Mouse (Mus musculus) adrenal gland, postnatal 10 days (tissue): ENCODE results near the gene Parp16. TPM values are rescaled to one million over a fixed set of nuclear protein-coding genes. Genes with fewer than 3 reads are reported as not detected.
"Not testable (repeated sequence)": the region's sequence is repeated elsewhere in the genome, so short reads cannot be mapped to it uniquely, and the experiment has no call there.

ENCODE experiments used
- DNase-seq: peaks from one replicate; pipeline ENCODE4 v3.0.0; 2021; ENCODE audit warnings: mixed read lengths
- total RNA-seq, 2 experiments: library from RNA; stranded (reverse); gene quantifications; 2 replicates each; pipeline ENCODE4 v1.2.3; 2021

Gene Parp16
- total RNA-seq, 2 experiments from 2014 or later, result 12.9 to 19.6 TPM

DNA sequence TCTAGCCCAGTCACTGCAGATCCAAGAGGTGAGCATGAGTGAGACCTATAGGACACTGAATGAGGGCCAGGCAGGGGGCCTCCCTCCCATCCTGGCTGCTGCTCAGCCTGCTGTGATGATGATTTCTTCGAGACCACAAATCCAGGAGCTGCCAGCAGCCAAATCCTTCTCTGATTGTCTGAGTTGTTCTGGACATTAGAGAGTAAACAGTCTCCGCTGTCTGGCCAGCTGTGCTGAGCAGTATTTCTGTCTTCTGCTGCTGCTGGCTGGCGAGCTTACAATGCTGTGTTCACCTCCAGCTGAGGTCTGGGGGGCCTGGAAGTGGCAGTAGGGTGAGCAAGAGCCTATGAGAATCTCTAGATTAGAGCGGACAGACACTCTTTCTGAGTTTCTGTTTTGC is 48.1 kb downstream of the Parp16 start:
- DNase-seq, result no peak

- no peak for DNase-seq
Observed at GRCm38 (mm10) chr9:65244036-65244806, 49.1 kb downstream of the Parp16 start.

GRCm38 (mm10) chr9:65247502-65248376 is 52.6 kb downstream of the Parp16 start:
- no peak for DNase-seq

DNA sequence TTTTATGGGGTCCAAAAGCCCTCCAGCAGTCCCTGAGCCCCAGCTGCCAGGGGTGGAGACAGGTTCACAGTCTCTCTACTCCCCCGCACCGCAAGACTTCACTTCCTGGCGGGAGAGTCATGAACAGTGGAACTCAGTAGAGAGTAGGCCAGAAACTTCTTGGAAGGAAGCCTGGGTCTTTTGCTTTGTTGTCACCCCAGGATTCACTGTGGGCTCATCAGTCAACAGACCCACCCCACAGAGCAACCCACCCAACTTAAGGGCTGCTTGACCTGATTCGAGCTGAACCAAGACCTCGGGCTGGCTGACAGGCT is 53.2 kb downstream of the Parp16 start:
- no peak for DNase-seq

DNA sequence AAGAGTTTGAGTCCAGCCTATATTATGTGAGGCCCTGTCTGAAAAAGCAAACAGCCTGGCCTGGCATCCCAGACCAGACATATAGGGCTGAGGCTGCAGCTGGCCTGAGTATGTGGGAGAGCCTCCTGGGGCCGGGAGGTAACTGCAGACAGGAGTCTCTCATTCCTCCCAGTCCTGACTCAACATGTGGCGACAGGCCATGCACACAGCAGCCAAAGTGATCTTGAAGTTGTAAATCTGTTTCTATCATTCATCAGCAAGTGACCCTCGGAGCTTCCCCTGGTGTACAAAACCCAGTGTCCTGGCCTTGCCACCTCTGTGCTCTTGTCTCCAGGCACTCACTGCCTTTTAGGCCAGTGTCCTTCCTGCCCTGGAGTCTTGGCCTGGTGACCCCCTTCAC is 56.9 kb downstream of the Parp16 start:
- peak; percentile 59 for DNase-seq

DNA sequence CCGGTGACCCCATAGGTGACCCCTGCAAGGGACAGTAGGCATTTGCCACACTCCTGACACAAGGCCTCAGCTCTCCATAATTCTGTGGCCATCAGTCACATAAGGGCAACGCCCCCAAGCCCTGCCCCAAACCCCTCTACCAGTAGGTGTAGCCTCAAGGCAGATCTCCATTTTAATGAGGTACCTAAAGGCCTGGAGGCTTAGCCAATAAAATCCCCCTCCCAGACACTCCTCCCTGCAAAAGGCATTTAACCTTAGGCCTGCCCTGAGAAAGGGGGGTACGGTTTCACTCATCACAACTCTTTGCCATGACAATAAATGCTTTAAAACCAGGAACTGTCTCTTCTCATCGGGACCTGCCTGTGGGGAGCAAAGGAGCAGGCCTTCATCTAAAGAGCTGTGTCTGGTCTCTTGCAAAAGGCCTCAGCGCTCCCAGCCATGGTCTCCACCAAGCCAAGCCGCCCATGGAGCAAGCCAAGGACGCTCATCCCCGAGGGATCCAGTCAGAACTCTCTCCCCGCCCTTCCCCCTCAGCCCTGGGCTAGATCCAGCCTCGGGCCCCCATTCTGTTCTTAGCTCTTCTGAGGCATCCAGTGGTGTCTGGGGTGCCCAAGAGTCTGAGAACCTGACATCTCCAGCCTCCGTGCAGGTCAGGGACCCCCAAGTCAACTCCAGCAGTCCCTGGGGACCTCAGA is 60.9 kb downstream of the Parp16 start:
- DNase-seq, result no peak

DNA sequence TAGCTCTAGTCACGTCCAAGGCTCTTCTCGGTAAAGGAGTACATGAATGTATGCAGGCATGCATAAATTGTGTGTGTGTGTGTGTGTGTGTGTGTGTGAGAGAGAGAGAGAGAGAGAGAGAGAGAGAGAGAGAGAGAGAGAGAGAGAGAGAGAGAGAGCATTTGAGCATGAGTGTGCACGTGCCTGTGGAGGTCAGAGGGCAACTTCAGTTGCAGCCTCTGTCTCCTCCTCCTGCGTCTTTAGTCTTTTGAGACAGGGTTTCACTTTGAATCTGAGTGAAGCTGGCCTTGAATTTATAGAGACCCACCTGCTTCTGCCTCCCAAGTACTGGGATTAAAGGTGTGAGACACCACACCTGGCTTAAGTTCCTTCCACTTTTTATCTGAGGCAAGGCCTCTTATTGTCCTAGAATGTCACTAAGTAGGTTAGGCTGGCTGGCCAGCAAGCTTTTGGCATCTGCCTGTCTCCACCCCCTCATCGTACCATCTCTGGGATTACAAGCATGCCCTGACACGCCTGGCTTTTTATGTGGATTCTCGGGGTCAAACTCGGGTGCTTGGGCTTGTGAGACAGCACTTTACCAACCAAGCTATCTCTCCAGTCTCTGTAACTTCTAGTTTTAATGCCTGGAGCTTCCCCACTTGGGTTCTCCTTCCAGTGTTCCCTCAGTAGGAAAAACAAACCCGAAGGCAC is 62.2 kb downstream of the Parp16 start:
- DNase-seq, result no peak

GRCm38 (mm10) chr9:65259366-65259765 is 64.2 kb downstream of the Parp16 start:
- DNase-seq, result no peak

DNA sequence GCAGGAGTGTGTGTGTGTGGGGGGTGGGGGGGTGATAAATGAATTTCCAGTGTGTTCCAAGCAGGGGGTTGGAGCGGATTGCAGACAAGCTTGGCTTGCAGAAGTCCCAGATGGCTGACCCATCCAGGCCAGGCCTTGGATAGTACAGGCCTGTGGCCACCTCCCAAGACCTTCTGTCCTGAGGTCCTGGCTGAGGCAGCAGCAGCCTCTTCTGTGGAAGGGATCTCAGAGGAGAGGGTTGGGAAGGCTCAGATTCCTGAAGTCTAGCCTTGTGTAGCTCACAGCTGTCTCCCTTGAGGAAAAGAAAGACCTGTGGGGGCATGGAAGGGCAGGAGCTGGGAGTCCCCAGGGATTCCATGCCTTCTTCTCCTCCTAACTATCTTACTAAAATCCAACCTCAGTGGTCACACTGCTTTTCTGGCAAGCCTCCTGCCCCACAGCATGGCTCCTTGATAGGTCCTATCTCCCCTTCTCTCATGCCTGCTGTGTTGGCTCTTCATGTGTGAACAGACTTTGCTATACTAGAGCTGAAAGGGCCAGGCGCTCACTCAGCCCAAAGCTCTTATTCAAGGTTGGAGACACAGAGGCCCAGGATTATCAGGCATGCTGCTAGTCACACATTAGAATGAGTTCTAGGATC is 66.6 kb downstream of the Parp16 start:
- DNase-seq, result no peak

DNA sequence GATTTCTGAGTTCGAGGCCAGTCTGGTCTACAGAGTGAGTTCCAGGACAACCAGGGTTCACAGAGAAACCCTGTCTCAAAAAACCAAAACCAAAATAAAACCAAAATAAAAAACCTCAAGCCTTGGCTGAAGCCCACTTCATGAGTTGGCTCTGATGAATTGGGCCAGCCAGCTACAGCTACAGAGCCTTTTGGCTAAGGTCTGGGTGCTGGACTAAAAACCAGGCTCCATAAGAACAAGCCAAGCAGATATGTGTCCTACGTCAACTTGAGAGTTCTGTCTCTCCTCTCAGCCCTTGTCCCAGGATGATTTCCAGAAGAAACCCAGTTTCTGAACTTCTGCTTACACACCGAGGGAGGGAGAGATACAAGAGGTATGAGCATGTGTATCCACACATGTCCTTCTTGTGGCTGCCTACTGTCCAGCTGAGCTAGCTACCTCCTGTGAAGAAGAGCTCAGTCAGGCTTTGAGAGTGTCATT is 67.5 kb downstream of the Parp16 start:
- DNase-seq, result no peak

DNA sequence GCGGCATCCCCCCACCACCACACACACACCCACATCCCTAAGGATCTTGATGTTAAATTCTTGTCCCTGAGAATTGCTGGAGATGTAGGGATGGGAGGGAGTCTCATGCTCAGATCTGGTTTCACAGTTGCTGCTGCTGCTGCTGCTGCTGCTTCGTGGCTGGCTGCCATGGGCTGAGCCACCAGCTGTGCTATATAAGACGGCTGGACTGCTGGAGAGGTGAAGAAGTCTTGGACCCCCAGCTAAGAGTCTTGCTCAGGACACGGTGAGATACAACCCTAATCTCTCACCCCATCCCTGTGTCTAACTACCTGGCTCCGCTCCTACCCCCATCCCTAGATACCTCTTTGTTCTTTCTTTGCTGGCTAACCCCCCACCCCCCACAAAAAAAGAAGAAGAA is 69.8 kb downstream of the Parp16 start, which contains the start of gene Cilp:
TSS of gene Cilp (plus strand) at position 222 of the 400 bp plus-strand sequence.
- DNase-seq, result no peak

DNA sequence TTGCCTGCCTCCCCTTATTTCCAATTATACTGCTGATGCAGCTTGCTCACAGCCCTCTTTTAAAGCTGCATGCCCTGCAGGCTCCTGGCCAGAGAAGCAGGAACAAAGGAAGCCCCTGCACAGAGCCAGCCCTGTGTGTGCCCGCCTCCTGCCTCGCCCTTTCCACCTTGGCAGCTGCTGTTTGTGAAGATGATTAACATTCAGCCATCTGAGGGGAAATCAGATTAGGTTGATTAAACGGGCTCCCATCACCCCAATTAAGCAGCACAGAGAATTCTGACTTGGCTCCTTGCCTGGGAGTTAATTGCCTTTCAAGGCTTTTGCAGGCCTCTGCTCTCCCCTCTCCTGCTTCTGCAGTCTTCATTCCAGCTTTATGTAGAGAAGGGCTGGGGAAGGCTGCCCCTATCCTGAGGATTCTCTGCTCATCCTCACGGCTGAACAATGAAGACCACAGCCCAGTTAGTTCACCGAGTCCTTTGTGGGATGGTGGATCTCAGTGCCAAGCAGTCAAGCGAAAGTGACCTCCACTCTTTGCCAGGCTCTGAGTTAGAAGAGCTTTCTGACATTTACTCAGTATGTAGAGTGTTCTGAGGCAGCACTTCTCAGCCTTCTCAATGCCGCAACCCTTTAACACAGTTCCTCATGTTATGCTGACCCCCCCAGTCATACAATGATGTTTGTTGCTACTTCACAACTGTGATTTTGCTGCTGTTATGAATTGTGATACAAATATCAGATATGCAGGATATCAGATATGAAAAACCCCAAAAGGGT is 72.8 kb downstream of the Parp16 start:
- peak; percentile 36 for DNase-seq

DNA sequence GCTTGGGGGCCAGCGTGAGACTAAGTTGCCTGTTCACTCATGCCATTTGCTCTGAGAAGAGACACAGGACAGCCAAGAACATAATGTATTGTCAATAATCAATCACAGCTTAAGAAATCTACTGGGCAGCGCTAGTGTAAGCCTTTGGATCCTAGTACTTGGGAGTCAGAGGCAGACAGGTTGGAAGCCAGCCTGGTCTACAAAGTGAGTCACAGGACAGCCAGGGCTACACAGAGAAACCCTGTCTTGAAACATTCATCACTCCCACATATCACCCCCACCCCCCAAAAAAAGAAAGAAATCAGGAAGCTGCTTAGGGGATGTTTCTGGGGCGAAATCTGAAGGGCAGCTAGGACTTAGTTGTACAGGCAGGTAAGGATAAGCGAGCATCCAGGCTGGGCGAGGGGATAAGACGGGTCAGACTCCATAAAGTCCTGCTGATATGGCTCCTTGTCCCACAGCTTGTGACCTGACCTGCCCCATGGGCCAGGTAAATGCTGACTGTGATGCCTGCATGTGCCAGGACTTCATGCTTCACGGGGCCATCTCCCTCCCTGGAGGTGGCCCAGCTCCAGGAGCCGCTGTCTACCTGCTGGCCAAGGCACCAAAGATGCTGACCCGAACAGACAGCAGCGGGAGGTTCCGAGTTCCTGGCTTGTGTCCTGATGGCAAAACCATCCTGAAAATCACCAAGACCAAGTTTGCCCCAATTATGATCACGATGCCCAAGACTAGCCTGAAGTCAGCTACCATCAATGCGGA is 78.1 kb downstream of the Parp16 start:
- DNase-seq, result no peak

GRCm38 (mm10) chr9:65273873-65274272 is 78.7 kb downstream of the Parp16 start:
- no peak for DNase-seq

- DNase-seq, result not testable (repeated sequence)
Observed at GRCm38 (mm10) chr9:65274851-65275250, 79.7 kb downstream of the Parp16 start.

GRCm38 (mm10) chr9:65275810-65276530 is 80.8 kb downstream of the Parp16 start:
- DNase-seq, result peak; percentile 47

GRCm38 (mm10) chr9:65281536-65282151 is 86.5 kb downstream of the Parp16 start:
- DNase-seq, result peak; percentile 41

GRCm38 (mm10) chr9:65283301-65283700 is 88.1 kb downstream of the Parp16 start:
- DNase-seq, result peak; percentile 58

- DNase-seq, result not testable (repeated sequence)
Observed at GRCm38 (mm10) chr9:65288252-65288651, 93.1 kb downstream of the Parp16 start.
